Mouse (Mus musculus): ENCODE results near the gene Kcnk4.

DNA sequence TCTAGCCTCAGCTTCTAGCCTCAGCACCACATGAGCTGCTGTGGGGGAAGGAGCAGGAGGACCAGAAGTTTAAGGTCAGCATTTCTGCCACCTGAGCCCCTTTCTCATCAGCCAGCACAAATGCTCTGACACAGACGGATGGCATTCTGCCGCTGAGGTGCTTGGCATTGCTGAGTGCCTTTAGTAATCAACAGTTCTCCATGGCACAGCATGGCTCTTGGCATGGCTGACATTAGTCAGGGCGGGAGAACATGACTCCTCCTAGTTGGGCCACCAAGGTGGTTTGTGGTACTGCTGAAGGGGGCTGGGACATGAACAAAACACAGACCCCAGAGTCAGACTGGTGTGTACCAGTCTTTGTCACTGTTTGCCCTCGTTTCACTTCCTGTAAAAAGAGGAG lies 13.9 kb upstream of the Kcnk4 start:
- TF ChIP-seq EP300 (optimal IDR thresholded peaks at IDR 0.05) (no peak), CTCF (IDR thresholded peaks at IDR 0.05; ENCODE audit: low read depth) (no peak)

All from stomach, postnatal 0 days (tissue).